Mouse (Mus musculus) neural tube, postnatal 0 days (tissue): ENCODE data around the gene Nat9. TPM values are rescaled to one million over a fixed set of nuclear protein-coding genes. Genes with fewer than 3 reads are reported as not detected.

Source experiments
- polyA plus RNA-seq: library from polyadenylated mRNA; unstranded; fragments of >200 nt; fragmentation: Nextera tagmentation; extraction: Ambion mirVana; gene quantifications from 2 replicates; pipeline ENCODE4 v1.2.1, GENCODE M21; 2015

Nat9 gene
- 19.9 and 21.8 TPM in 2 replicates for polyA plus RNA-seq

DNA sequence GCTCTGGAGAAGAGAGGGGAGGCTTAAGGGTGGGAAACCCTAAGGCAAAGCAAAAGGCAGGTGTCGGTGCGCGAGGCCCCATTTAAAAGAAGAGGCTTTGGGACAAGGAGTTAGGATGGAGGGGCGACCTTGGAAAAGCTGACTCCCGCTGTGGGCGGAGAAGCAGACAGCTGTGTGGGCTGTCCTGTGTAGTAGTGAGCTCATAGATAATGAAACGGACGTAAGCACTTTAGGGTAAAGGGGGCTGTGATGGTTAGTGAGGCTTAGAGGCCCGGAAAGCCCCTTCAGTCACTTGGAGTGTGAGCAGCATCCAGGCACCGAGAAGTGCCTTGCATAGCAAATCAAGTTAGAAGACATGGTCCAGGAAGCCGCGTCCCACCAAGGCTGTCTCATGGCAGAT is at the start of gene Nat9:
Gene Nat9 (minus strand): TSS at position 167 of the 400 bp plus-strand sequence.

DNA sequence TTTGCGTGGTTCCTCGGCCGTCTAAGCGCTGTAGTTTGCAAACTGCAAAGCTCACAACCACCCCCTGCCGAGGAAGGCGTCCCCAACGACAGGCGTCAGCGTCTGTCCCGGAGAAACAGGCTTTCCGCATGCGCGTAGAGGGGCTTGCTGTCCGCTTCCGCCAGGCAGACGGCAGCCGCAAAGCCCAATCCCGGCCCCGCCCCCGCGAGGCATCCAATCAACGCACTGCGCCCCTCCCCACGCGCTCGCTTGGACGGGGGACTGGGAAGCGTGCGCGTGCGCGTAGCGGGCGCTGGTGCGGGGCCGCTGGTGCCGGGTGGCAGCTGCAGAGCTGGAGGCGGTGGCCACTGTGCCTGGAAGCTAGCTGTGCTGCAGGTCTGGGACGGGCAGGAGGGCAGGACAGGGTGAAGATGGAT is 427 bp downstream of the Nat9 start, which contains the start of gene Tmem104:
Gene Tmem104 (plus strand): TSS at position 264 of the 416 bp plus-strand sequence.

DNA sequence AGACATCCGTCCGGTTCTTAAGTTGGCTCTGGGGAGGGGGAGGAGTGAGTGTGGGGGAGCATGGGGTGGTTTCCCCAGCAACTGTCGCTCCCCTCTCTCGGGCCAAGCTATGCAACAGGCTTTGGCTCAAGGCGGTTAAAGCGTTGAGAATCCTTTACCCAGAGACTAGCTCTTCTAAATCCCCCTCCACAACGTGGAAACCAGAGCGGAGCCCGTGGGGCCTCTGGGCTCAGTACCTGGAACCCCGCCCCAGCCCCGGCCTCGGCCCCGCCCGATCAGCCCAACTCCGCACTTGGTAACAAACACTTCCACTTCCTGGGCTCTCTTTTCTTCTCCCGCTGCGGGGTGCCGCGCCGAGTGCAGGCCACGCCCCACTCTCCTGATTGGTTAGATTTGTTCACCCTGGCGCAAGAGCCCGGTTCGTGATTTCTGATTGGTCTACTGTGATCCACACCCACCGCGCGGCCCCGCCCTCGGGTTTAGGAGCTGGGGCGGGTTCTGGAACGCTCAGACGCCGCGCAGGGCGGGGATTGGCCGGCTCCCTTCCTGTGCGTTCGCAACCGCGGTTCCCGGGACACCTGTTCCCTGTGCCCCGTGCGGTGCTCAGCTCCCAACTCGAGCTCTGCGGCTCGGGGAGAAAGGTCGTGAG is 24.7 kb downstream of the Nat9 start, which contains the start of gene Slc9a3r1:
Gene Slc9a3r1 (plus strand): TSS at position 510 of the 649 bp plus-strand sequence.

DNA sequence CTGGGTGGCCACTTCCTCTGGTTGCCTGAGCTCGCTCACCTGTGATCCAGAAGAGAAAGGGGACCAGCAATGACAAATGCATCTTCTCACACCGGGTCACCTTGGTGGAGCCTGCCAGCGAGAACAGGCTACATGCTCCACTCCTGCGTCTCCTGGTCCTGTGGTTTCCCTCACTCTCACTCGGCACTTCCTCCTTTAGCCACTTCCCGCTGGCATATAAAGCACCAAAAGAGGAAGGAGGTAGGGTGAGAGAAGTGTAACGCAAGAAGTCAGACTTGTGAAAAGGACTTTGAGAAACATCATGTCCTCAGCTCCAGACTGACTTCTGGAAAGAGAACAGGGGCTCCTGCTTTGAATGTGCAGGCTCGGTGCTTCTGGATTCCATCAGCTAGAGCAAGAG is 53.9 kb downstream of the Nat9 start, which contains the start of gene Cd300lf:
Gene Cd300lf (minus strand): TSS at position 193 of the 400 bp plus-strand sequence.

Other genes starting within 250 kb of the Nat9 start
- gene Cd300c, start 218.7 kb downstream of the Nat9 start, polyA plus RNA-seq, result not detected in 2 replicates
- gene Cd300ld, start 197.9 kb downstream of the Nat9 start, polyA plus RNA-seq, result 0.25 and 0.28 TPM in 2 replicates
- 2.8 and 3.6 TPM in 2 replicates for gene Cd300c2, start 186.0 kb downstream of the Nat9 start, polyA plus RNA-seq
- gene Cd300ld2, start 171.7 kb downstream of the Nat9 start, polyA plus RNA-seq, result not detected in 2 replicates
- not detected in 2 replicates for gene Cd300ld4, start 160.8 kb downstream of the Nat9 start, polyA plus RNA-seq
- not detected in 2 replicates for gene Cd300ld5, start 150.1 kb downstream of the Nat9 start, polyA plus RNA-seq
- gene Cd300ld3, start 139.4 kb downstream of the Nat9 start, polyA plus RNA-seq, result not detected in 2 replicates
- 0.09 TPM in 1 of 2 replicates, not detected in the other for gene Cd300e, start 125.7 kb downstream of the Nat9 start, polyA plus RNA-seq
- 0.85 and 1.1 TPM in 2 replicates for gene Rab37, start 96.4 kb downstream of the Nat9 start, polyA plus RNA-seq
- 0.22 and 0.37 TPM in 2 replicates for gene Cd300lf, start 53.9 kb downstream of the Nat9 start, polyA plus RNA-seq
- gene Slc9a3r1, start 24.5 kb downstream of the Nat9 start, polyA plus RNA-seq, result 73.8 and 75.1 TPM in 2 replicates
- 12.9 and 13.5 TPM in 2 replicates for gene Tmem104, start 372 bp downstream of the Nat9 start, polyA plus RNA-seq
- gene Grin2c, start 79.4 kb upstream of the Nat9 start, polyA plus RNA-seq, result 0.57 and 0.72 TPM in 2 replicates
- 16.9 and 19.4 TPM in 2 replicates for gene Fdxr, start 89.2 kb upstream of the Nat9 start, polyA plus RNA-seq
- 1.9 and 2.4 TPM in 2 replicates for gene Fads6, start 109.8 kb upstream of the Nat9 start, polyA plus RNA-seq
- 0.65 and 0.90 TPM in 2 replicates for gene Otop2, start 119.3 kb upstream of the Nat9 start, polyA plus RNA-seq
- gene Ush1g, start 134.2 kb upstream of the Nat9 start, polyA plus RNA-seq, result 0.09 and 0.21 TPM in 2 replicates
- 3.0 TPM in 2 replicates for gene Otop3, start 146.9 kb upstream of the Nat9 start, polyA plus RNA-seq
- gene Hid1, start 179.9 kb upstream of the Nat9 start, polyA plus RNA-seq, result 60.9 and 66.1 TPM in 2 replicates
- 20.6 and 24.5 TPM in 2 replicates for gene Cdr2l, start 194.1 kb upstream of the Nat9 start, polyA plus RNA-seq
- 190 and 194 TPM in 2 replicates for gene Mrpl58, start 215.9 kb upstream of the Nat9 start, polyA plus RNA-seq
- gene Atp5h, start 232.1 kb upstream of the Nat9 start, polyA plus RNA-seq, result 1,130 and 1,223 TPM in 2 replicates
- 28.8 and 29.5 TPM in 2 replicates for gene Kctd2, start 232.3 kb upstream of the Nat9 start, polyA plus RNA-seq